Comparison of ENCODE assay signal across 7 mouse cellular contexts in the genomic region with DNA sequence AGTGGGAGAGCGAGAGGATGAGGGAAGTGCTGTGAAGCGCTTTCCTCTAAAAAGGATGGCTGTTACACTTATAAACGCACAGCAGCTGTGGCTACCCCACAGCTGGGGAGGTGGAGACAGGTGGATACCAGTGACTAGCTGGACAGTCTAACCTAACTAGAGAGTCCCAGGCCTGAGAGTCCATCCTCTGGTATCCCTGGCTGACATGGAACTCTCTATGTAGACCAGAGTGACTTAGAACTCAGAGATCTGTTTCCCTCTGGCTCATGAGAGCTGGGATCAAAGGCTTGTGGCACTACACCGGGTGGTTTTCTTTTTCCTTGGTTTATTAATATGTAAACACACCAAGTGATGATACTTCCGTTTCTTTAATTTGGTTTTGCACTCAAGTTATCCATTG. TPM values are rescaled to one million over a fixed set of nuclear protein-coding genes. Genes with fewer than 3 reads are reported as not detected.
DNase-seq lines count a peak whose midpoint lies in the region; ATAC-seq lines count a peak whose summit lies in the region.

No protein-coding gene starts in this region.

- no peak overlapping the region for H3K9ac ChIP-seq in lung, embryonic 15.5 days
- no peak overlapping the region for H3K9ac ChIP-seq in embryonic facial prominence, embryonic 12.5 days
- peak overlapping the region; percentile 35; the same call in 1 of the 2 replicates for H3K9ac ChIP-seq in hindbrain, embryonic 12.5 days
- no peak overlapping the region for H3K9ac ChIP-seq in midbrain, embryonic 12.5 days (replicated peaks)

- H3K36me3 ChIP-seq in lung, embryonic 15.5 days: peaks cover 15% of the 10 kb centered on the region
- H3K36me3 ChIP-seq in embryonic facial prominence, embryonic 12.5 days: peaks cover 14% of the 10 kb centered on the region
- peaks cover 14% of the 10 kb centered on the region for H3K36me3 ChIP-seq in hindbrain, embryonic 12.5 days
- H3K36me3 ChIP-seq in midbrain, embryonic 12.5 days: peaks cover 15% of the 10 kb centered on the region

- H3K4me3 ChIP-seq in lung, embryonic 15.5 days: peak overlapping the region; percentile 62
- H3K4me3 ChIP-seq in embryonic facial prominence, embryonic 12.5 days: peak overlapping the region; percentile 61
- H3K4me3 ChIP-seq in hindbrain, embryonic 12.5 days: peak overlapping the region; percentile 58
- peak overlapping the region; percentile 65 for H3K4me3 ChIP-seq in midbrain, embryonic 12.5 days

- no peaks in the 10 kb centered on the region for H3K27me3 ChIP-seq in lung, embryonic 15.5 days
- H3K27me3 ChIP-seq in embryonic facial prominence, embryonic 12.5 days: no peaks in the 10 kb centered on the region
- no peaks in the 10 kb centered on the region for H3K27me3 ChIP-seq in hindbrain, embryonic 12.5 days
- H3K27me3 ChIP-seq in midbrain, embryonic 12.5 days: no peaks in the 10 kb centered on the region

- H3K27ac ChIP-seq in lung, embryonic 15.5 days: no peak overlapping the region
- no peak overlapping the region for H3K27ac ChIP-seq in embryonic facial prominence, embryonic 12.5 days
- H3K27ac ChIP-seq in hindbrain, embryonic 12.5 days: 0 out of 2 replicates have a peak overlapping the region, but pooled peaks have one; percentile 46
- peak overlapping the region; percentile 36; the same call in 1 of the 2 replicates for H3K27ac ChIP-seq in midbrain, embryonic 12.5 days (replicated peaks)

- WGBS in lung, embryonic 15.5 days: 35% methylated on average over 5 of the region's 5 CpGs
- 33% methylated on average over 5 of the region's 5 CpGs for WGBS in embryonic facial prominence, embryonic 12.5 days
- WGBS in hindbrain, embryonic 12.5 days: 33% methylated on average over 5 of the region's 5 CpGs
- WGBS in midbrain, embryonic 12.5 days: 36% methylated on average over 5 of the region's 5 CpGs

- DNase-seq in lung, postnatal 14 days: no peak
- no peak for DNase-seq in spleen, postnatal 10 days (ENCODE audit: low spot score in 2 of 2)

- peak; percentile 16; the same call in 1 of the 2 replicates for ATAC-seq in lung, embryonic 15.5 days (ENCODE audit: borderline replicate concordance, extremely low read depth, low FRiP score, low TSS enrichment)
- ATAC-seq in embryonic facial prominence, embryonic 12.5 days (ENCODE audit: insufficient number of reproducible peaks, insufficient read depth, low FRiP score, low TSS enrichment): peak; percentile 29; the same call in 1 of the 2 replicates
- peak; percentile 60 for ATAC-seq in hindbrain, embryonic 12.5 days (ENCODE audit: low FRiP score)
- ATAC-seq in midbrain, embryonic 12.5 days (ENCODE audit: low FRiP score, low read depth): peak; percentile 59
- no peak; the same call in 1 of the 2 replicates for ATAC-seq in megakaryocyte-erythroid progenitor cell, adult 5-6 weeks (replicated peaks; ENCODE audit: low FRiP score, low TSS enrichment, poor library complexity, severe bottlenecking)

- H3K4me1 ChIP-seq in lung, embryonic 15.5 days: peaks cover 11% of the 10 kb centered on the region
- peaks cover 6% of the 10 kb centered on the region for H3K4me1 ChIP-seq in embryonic facial prominence, embryonic 12.5 days
- H3K4me1 ChIP-seq in hindbrain, embryonic 12.5 days: peaks cover 13% of the 10 kb centered on the region
- H3K4me1 ChIP-seq in midbrain, embryonic 12.5 days: peaks cover 13% of the 10 kb centered on the region

- H3K4me2 ChIP-seq in lung, embryonic 15.5 days: peak overlapping the region; percentile 70
- H3K4me2 ChIP-seq in embryonic facial prominence, embryonic 12.5 days (replicated peaks): peak overlapping the region; percentile 57
- H3K4me2 ChIP-seq in hindbrain, embryonic 12.5 days (replicated peaks): peak overlapping the region; percentile 69
- peak overlapping the region; percentile 77 for H3K4me2 ChIP-seq in midbrain, embryonic 12.5 days (replicated peaks)

- no peaks in the 10 kb centered on the region for H3K9me3 ChIP-seq in lung, embryonic 15.5 days
- H3K9me3 ChIP-seq in embryonic facial prominence, embryonic 12.5 days: no peaks in the 10 kb centered on the region
- no peaks in the 10 kb centered on the region for H3K9me3 ChIP-seq in hindbrain, embryonic 12.5 days (replicated peaks)
- H3K9me3 ChIP-seq in midbrain, embryonic 12.5 days: no peaks in the 10 kb centered on the region

RNA-seq across cellular contexts. Expression of a gene that starts 1.7 kb away (rescaled TPM):
- polyA plus RNA-seq in lung, embryonic 15.5 days (2015; fragmentation: Nextera tagmentation; extraction: Ambion mirVana): 8.3 and 8.6 TPM in 2 replicates
- 9.0 and 9.4 TPM in 2 replicates for polyA plus RNA-seq in embryonic facial prominence, embryonic 12.5 days (2016; fragmentation: Nextera tagmentation; extraction: Ambion mirVana)
- 10.5 and 11.3 TPM in 2 replicates for polyA plus RNA-seq in hindbrain, embryonic 12.5 days (2016; fragmentation: Nextera tagmentation; extraction: Ambion mirVana)
- polyA plus RNA-seq in midbrain, embryonic 12.5 days (2016; fragmentation: Nextera tagmentation; extraction: Ambion mirVana): 11.8 and 13.6 TPM in 2 replicates
- 8.9 and 11.4 TPM in 2 replicates for total RNA-seq in megakaryocyte-erythroid progenitor cell, adult 5-6 weeks (2014; fragmentation: Nextera tagmentation)
- 11.7 and 16.5 TPM in 2 replicates for total RNA-seq in megakaryocyte-erythroid progenitor cell, adult 5-6 weeks (2017)

RNA-seq across cellular contexts. Expression of a gene that starts 49.2 kb away (rescaled TPM):
- 15.5 and 15.8 TPM in 2 replicates for polyA plus RNA-seq in lung, embryonic 15.5 days (2015; fragmentation: Nextera tagmentation; extraction: Ambion mirVana)
- 3.6 and 6.4 TPM in 2 replicates for polyA plus RNA-seq in embryonic facial prominence, embryonic 12.5 days (2016; fragmentation: Nextera tagmentation; extraction: Ambion mirVana)
- 23.9 and 28.8 TPM in 2 replicates for polyA plus RNA-seq in hindbrain, embryonic 12.5 days (2016; fragmentation: Nextera tagmentation; extraction: Ambion mirVana)
- polyA plus RNA-seq in midbrain, embryonic 12.5 days (2016; fragmentation: Nextera tagmentation; extraction: Ambion mirVana): 7.2 and 10.9 TPM in 2 replicates
- not detected in 2 replicates for total RNA-seq in megakaryocyte-erythroid progenitor cell, adult 5-6 weeks (2014; fragmentation: Nextera tagmentation)
- total RNA-seq in megakaryocyte-erythroid progenitor cell, adult 5-6 weeks (2017): not detected in 2 replicates

RNA-seq across cellular contexts. Expression of a gene that starts 49.6 kb away (rescaled TPM):
- 0.34 TPM in 2 replicates for polyA plus RNA-seq in lung, embryonic 15.5 days (2015; fragmentation: Nextera tagmentation; extraction: Ambion mirVana)
- polyA plus RNA-seq in embryonic facial prominence, embryonic 12.5 days (2016; fragmentation: Nextera tagmentation; extraction: Ambion mirVana): 0.03 and 0.08 TPM in 2 replicates
- polyA plus RNA-seq in hindbrain, embryonic 12.5 days (2016; fragmentation: Nextera tagmentation; extraction: Ambion mirVana): 0.30 and 0.40 TPM in 2 replicates
- 0.03 and 0.05 TPM in 2 replicates for polyA plus RNA-seq in midbrain, embryonic 12.5 days (2016; fragmentation: Nextera tagmentation; extraction: Ambion mirVana)
- not detected in 2 replicates for total RNA-seq in megakaryocyte-erythroid progenitor cell, adult 5-6 weeks (2014; fragmentation: Nextera tagmentation)
- total RNA-seq in megakaryocyte-erythroid progenitor cell, adult 5-6 weeks (2017): not detected in 2 replicates

Comparison
In these comparisons a context has a peak if more than half of its experiments do, and no peak if none do; other contexts are left out.
1. H3K27ac ChIP-seq: peak in hindbrain, embryonic 12.5 days (single experiment) and midbrain, embryonic 12.5 days (single experiment); none in lung, embryonic 15.5 days (single experiment) and embryonic facial prominence, embryonic 12.5 days (single experiment).
2. Peak in every context shown above with its lines, with median percentiles within 50 percentile points of each other: H3K4me2 ChIP-seq and H3K4me3 ChIP-seq.